Mouse (Mus musculus) adrenal gland, postnatal 36 days (tissue): ENCODE data around the gene F12. TPM values are rescaled to one million over a fixed set of nuclear protein-coding genes. Genes with fewer than 3 reads are reported as not detected.
A peak's percentile ranks its signal among the peaks of the same experiment; 100 is the strongest.

Source experiments
- DNase-seq, 2 experiments: peaks; one replicate each; pipeline ENCODE4 v3.0.0; 2021; ENCODE audit warnings: mixed read lengths in 1 of 2
- microRNA-seq: library from miRNA; unstranded; fragments of <30 nt; microRNA quantifications from one replicate; pipeline ENCODE4 v1.2.0, GENCODE M21; 2021
- total RNA-seq, 2 experiments: library from RNA; stranded (reverse); gene quantifications; 2 replicates each; pipeline ENCODE4 v1.2.3; 2021

The F12 gene
- total RNA-seq, 2 experiments from 2014 or later, result 0.30 TPM; not detected in 1

GRCm38 (mm10) chr13:55371740-55372139, 54.9 kb downstream of the F12 start:
- DNase-seq, result no peak

DNA sequence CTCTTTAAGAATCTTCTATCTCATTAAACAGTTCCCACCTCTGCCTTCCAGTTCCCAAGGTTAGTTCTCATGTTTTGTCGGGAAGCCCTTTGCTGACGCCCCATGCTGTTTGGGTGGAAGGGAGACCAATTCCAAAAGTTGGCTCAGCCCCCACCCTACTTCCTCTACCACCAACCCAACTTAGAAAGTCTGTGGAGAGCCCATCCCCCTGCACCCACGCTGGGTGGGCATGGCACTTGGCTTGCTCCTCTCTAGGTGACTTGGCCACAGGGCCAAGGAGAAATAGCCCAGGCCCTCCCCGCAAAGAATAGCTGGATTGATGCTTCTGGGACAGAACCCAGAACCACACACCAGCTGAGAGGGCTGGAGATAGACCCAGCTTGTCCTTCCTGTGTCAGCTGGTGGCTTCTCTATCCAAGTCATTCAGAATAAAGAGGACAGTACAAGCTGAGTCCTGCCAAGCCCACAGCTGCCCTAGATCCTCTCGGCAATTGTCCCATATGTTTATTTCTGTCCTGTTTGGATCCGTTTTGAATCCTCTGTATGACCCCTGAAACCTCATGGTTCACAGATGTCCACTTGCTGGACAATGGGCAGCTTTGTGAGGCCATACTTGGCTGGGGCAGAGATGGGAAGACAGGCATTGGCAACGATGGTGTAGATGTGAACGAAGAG, 55.4 kb downstream of the F12 start:
- DNase-seq, result no peak

GRCm38 (mm10) chr13:55370234-55370633, 56.4 kb downstream of the F12 start:
- DNase-seq, result peak in 1 of 2 experiments; percentile 30

DNA sequence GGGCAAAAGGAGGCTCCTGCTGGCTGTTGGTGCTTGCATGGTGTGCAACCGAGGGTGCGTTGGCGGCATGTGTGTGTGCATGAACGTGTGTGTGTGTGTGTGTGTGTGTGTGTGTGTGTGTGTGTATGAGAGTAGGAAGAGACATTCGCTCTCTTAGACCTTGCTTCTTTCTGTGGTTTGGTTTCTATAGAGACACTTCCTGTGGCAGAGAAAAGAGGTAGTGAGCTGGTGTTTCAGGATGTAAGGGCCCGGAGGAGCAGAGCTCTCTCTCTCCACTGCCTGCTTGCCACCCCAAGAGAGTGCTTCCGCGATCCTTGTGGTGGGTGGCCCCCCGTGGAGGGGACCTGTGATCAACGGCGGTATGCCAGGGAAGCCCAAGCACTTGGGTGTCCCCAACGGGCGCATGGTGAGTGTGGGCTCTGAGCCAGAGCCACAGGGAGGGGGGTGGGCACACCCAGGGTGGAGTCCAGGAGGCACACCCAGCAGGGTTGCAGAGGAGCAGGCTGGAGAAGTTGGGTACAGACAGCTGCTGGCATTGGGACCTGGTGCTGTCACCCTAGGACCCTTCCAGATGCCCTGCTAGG, 57.0 kb downstream of the F12 start, which contains the start of gene Rgs14:
Gene Rgs14, plus strand, starts transcription at position 202 of the 584 bp plus-strand sequence.
- peak in 1 of 2 experiments; percentile 20 for DNase-seq

GRCm38 (mm10) chr13:55368401-55368800, 58.2 kb downstream of the F12 start:
- no peak for DNase-seq

Small RNA genes lying within 50 kb of the gene (microRNA-seq; reads per million reads assigned to microRNA genes)
- gene Mir6943, result 1.5 reads per million

Other genes with a start within 250 kb of the F12 start
- gene Nsd1, start 217.0 kb downstream of the F12 start, total RNA-seq, result 100 to 1,000 TPM; 103 to 115 TPM
- 100 to 1,000 TPM; 149 to 154 TPM for gene Prelid1, start 106.3 kb downstream of the F12 start, total RNA-seq
- gene Rab24, start 104.8 kb downstream of the F12 start, total RNA-seq, result 10 to 100 TPM; 56.9 to 63.8 TPM
- 1 to 10 TPM; 2.9 to 3.0 TPM for gene Mxd3, start 97.0 kb downstream of the F12 start, total RNA-seq
- 100 to 1,000 TPM; 114 to 118 TPM for gene Lman2, start 64.0 kb downstream of the F12 start, total RNA-seq
- gene Rgs14, start 57.1 kb downstream of the F12 start, total RNA-seq, result under 1 TPM; 0.49 to 0.86 TPM
- gene Slc34a1, start 28.6 kb downstream of the F12 start, total RNA-seq, result not detected
- gene Pfn3, start 11.6 kb downstream of the F12 start, total RNA-seq, result not detected
- 10 to 100 TPM; 34.5 to 49.4 TPM for gene Grk6, start 18.3 kb upstream of the F12 start, total RNA-seq
- gene Prr7, start 37.5 kb upstream of the F12 start, total RNA-seq, result 1 to 10 TPM; 1.9 to 3.3 TPM
- 10 to 100 TPM; 16.0 to 18.0 TPM for gene Dbn1, start 61.3 kb upstream of the F12 start, total RNA-seq
- 10 to 100 TPM; 15.2 to 23.9 TPM for gene Pdlim7, start 86.9 kb upstream of the F12 start, total RNA-seq
- 1 to 10 TPM; 2.3 to 4.6 TPM for gene Dok3, start 102.5 kb upstream of the F12 start, total RNA-seq
- gene Ddx41, start 109.9 kb upstream of the F12 start, total RNA-seq, result 10 to 100 TPM; 47.3 to 51.7 TPM
- gene Fam193b, start 144.3 kb upstream of the F12 start, total RNA-seq, result 10 to 100 TPM; 32.3 to 40.4 TPM
- 100 to 1,000 TPM; 196 to 197 TPM for gene Tmed9, start 146.9 kb upstream of the F12 start, total RNA-seq
- gene B4galt7, start 173.1 kb upstream of the F12 start, total RNA-seq, result 10 to 100 TPM; 13.4 to 16.6 TPM
- gene Caml, start 196.2 kb upstream of the F12 start, total RNA-seq, result 10 to 100 TPM; 32.8 to 34.0 TPM
- gene Ddx46, start 208.2 kb upstream of the F12 start, total RNA-seq, result 10 to 100 TPM; 36.5 to 42.6 TPM